Mouse (Mus musculus): ENCODE data around the gene Nol8. TPM values are rescaled to one million over a fixed set of nuclear protein-coding genes. Genes with fewer than 3 reads are reported as not detected.

Nol8 gene
- polyA plus RNA-seq, 1 experiment from 2014 or later = 13.2 TPM

DNA sequence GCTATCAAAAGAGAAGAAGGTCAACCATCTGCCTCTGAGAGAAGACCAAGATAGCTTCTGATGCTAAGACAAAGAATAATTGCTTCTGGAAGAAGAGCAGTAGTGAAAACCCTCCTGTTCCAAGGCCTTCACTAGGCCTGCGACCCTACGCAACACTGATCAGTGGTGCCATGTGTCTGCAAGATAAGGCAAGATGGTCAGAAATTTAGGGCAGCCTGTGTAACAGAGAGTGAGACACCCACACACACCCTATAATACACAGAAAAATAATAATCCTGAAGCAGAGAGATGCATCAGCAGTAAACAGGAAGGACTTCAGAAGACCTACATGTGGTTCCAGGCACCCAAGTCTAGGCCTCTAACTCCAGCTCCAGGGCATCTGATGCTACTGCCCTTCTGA lies 12.9 kb upstream of the Nol8 start:
- no peaks in the 10 kb centered on the region for H3K27me3 ChIP-seq (ENCODE audit: control insufficient read depth, insufficient read depth, low read length)
- no peak overlapping the region for H3K9ac ChIP-seq (ENCODE audit: low read length)
- no peaks in the 10 kb centered on the region for H3K9me3 ChIP-seq (replicated peaks; ENCODE audit: control insufficient read depth, low read length)
- 91% methylated on average over 2 of the region's 2 CpGs for WGBS
- H3K36me3 ChIP-seq (ENCODE audit: control insufficient read depth, insufficient read depth, low read length) = no peaks in the 10 kb centered on the region
- peaks cover 3% of the 10 kb centered on the region; the same call in 1 of the 2 replicates for H3K4me1 ChIP-seq (ENCODE audit: control insufficient read depth, insufficient read depth, low read length)
- no peak overlapping the region for H3K4me3 ChIP-seq (replicated peaks; ENCODE audit: low read length)
- H3K27ac ChIP-seq (ENCODE audit: low read length) = no peak overlapping the region
- no peak for ATAC-seq (ENCODE audit: insufficient read depth, low FRiP score)
- no peak overlapping the region for H3K4me2 ChIP-seq (ENCODE audit: low read depth, low read length)

DNA sequence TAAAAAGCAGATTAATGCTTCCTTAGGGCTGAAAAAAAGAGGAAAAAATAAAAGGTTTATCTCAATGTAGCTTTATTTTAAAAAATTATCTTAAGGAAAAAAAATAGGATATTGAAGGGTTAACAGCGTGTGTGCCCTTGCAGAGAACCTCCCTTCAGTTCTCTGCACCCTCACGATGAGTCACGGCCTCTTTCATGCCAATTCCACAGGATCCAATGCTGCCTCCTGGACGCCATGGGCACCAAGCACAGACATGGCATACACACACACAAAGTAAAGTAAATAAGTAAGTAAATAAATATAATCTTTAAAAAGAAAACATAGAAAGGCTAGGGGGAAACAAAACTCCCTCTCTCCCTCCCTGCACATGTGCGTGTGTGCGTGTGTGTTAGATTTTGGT lies 10.2 kb upstream of the Nol8 start:
- H3K4me3 ChIP-seq (replicated peaks; ENCODE audit: low read length) = no peak overlapping the region
- no peak overlapping the region for H3K9ac ChIP-seq (ENCODE audit: low read length)
- H3K4me1 ChIP-seq (ENCODE audit: control insufficient read depth, insufficient read depth, low read length) = peaks cover 3% of the 10 kb centered on the region; the same call in 1 of the 2 replicates
- H3K9me3 ChIP-seq (replicated peaks; ENCODE audit: control insufficient read depth, low read length) = no peaks in the 10 kb centered on the region
- H3K36me3 ChIP-seq (ENCODE audit: control insufficient read depth, insufficient read depth, low read length) = no peaks in the 10 kb centered on the region
- no peak overlapping the region for H3K27ac ChIP-seq (ENCODE audit: low read length)
- ATAC-seq (ENCODE audit: insufficient read depth, low FRiP score) = no peak
- 69% methylated on average over 6 of the region's 6 CpGs for WGBS
- H3K4me2 ChIP-seq (ENCODE audit: low read depth, low read length) = no peak overlapping the region
- no peaks in the 10 kb centered on the region for H3K27me3 ChIP-seq (ENCODE audit: control insufficient read depth, insufficient read depth, low read length)

DNA sequence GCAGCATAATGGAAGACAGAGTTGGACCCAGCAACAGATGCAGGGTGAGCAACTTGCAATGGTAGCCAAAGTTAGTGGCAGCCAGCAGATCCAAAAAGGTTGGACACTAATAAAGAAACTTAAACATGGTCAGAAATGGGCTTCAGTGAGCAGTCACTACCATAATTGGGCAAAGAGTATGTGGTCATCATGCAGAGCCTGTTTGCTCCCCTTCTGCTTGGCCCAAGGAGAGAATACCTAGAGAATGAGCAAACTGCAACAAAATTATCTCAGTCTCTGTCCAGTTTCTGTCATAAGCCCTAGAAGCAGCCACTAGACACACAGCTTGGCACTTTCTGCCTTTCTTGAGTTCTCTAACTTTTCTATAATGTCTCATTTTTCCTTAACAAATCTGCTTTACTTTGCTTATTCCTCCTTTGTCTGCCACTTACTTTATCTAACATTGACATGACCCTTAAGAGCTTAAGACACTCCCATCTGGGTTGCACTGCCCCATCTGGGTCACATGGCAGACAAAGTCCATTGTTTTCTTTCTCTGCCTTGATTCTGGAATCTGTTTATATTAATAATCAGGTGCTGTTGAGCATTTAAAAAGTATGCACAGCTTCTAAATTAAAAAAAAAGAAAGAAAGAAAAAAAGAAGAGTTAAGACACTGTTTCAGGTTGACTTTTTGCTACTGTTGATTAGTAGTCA lies 9.1 kb upstream of the Nol8 start:
- no peak overlapping the region for H3K4me2 ChIP-seq (ENCODE audit: low read depth, low read length)
- no peak overlapping the region for H3K9ac ChIP-seq (ENCODE audit: low read length)
- no peaks in the 10 kb centered on the region for H3K27me3 ChIP-seq (ENCODE audit: control insufficient read depth, insufficient read depth, low read length)
- peaks cover 3% of the 10 kb centered on the region; the same call in 1 of the 2 replicates for H3K4me1 ChIP-seq (ENCODE audit: control insufficient read depth, insufficient read depth, low read length)
- H3K27ac ChIP-seq (ENCODE audit: low read length) = peak overlapping the region; percentile 10; the same call in 1 of the 2 replicates
- H3K36me3 ChIP-seq (ENCODE audit: control insufficient read depth, insufficient read depth, low read length) = no peaks in the 10 kb centered on the region
- H3K9me3 ChIP-seq (replicated peaks; ENCODE audit: control insufficient read depth, low read length) = no peaks in the 10 kb centered on the region
- H3K4me3 ChIP-seq (replicated peaks; ENCODE audit: low read length) = no peak overlapping the region
- no peak for ATAC-seq (ENCODE audit: insufficient read depth, low FRiP score)

DNA sequence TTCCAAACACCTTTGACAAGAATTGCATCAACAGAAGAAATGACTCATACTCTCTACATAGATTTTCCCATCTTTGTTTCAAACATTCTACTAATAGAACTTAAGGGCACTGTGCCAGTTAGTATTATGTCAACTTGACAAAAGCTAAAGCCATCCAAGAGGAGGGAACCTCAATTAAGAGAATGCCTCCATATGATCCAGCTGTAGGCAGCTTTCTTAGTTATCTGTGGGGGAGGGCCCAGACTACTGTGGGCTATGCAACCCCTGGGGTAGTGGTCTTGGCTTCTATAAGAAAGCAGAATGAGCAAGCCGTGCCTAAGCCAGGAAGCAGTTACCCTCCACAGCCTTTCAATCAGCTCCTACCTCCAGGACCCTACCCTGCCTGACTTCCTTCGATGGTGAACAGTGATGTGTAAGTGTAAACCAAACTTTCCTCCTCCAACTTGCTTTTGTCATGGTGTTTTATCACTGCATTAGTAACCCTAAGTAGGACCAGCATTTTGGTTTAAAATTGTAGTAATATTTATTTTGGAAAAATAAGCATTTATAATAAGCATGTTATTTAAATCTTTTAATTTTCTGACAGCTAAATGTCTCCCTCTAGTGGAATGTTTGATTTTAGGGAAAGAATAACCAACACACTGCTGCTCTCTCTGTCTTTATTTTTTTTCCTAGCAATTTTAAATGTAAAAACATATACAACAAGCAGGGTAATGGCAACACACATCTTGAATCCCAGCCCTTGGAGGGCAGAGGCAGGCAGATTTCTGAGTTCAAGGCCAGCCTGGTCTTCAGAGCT lies 7.9 kb upstream of the Nol8 start:
- peak overlapping the region; percentile 91 for H3K27ac ChIP-seq (ENCODE audit: low read length)
- no peaks in the 10 kb centered on the region for H3K9me3 ChIP-seq (replicated peaks; ENCODE audit: control insufficient read depth, low read length)
- no peak overlapping the region for H3K4me2 ChIP-seq (ENCODE audit: low read depth, low read length)
- peaks cover 3% of the 10 kb centered on the region; the same call in 1 of the 2 replicates for H3K4me1 ChIP-seq (ENCODE audit: control insufficient read depth, insufficient read depth, low read length)
- peak overlapping the region; percentile 58 for H3K9ac ChIP-seq (ENCODE audit: low read length)
- ATAC-seq (ENCODE audit: insufficient read depth, low FRiP score) = peak; percentile 82
- H3K27me3 ChIP-seq (ENCODE audit: control insufficient read depth, insufficient read depth, low read length) = no peaks in the 10 kb centered on the region
- H3K4me3 ChIP-seq (replicated peaks; ENCODE audit: low read length) = no peak overlapping the region
- 45% methylated on average over 2 of the region's 2 CpGs for WGBS
- H3K36me3 ChIP-seq (ENCODE audit: control insufficient read depth, insufficient read depth, low read length) = no peaks in the 10 kb centered on the region

DNA sequence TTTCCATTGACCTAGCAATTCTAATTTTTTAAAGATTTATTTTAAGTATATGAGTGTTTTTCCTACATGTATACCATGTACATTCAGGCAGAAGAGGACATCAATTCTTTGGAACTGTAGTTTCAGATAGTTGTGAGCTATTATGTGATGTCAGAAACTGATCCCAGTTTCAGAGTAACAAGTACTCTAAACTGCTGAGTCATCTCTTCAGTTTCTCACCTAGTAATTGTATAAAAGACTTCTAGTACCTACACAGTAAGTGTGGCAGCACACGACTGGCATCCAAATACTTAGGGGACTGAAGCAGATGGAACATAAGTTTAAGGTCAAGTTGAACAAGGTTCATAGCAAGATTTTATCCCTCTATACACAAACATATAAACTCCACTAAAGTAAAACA lies 6.9 kb upstream of the Nol8 start:
- ATAC-seq (ENCODE audit: insufficient read depth, low FRiP score) = no peak
- H3K4me1 ChIP-seq (ENCODE audit: control insufficient read depth, insufficient read depth, low read length) = peaks cover 3% of the 10 kb centered on the region; the same call in 1 of the 2 replicates
- H3K4me2 ChIP-seq (ENCODE audit: low read depth, low read length) = no peak overlapping the region
- WGBS = 71% methylated on average over 1 of the region's 1 CpGs
- H3K9ac ChIP-seq (ENCODE audit: low read length) = no peak overlapping the region
- H3K4me3 ChIP-seq (replicated peaks; ENCODE audit: low read length) = no peak overlapping the region
- no peaks in the 10 kb centered on the region for H3K27me3 ChIP-seq (ENCODE audit: control insufficient read depth, insufficient read depth, low read length)
- H3K36me3 ChIP-seq (ENCODE audit: control insufficient read depth, insufficient read depth, low read length) = no peaks in the 10 kb centered on the region
- no peak overlapping the region for H3K27ac ChIP-seq (ENCODE audit: low read length)
- H3K9me3 ChIP-seq (replicated peaks; ENCODE audit: control insufficient read depth, low read length) = no peaks in the 10 kb centered on the region

DNA sequence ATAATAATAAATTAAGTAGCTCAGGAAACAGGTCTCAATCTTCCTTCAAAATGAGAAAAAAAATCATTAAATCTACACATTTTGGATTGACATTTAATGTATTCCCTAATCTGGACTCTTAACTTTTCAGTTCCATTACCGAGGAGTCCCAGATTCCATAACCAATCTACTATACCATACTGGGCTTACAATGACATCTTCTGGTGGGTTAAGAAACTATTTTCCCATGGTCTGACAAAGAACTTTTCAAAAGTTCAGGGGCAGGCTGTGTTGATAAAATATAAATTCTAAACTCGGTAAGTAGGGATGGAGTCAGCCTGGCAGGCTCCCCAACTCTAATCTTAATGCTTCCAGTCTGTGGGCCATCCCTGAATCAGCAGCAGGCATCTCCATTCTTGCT lies 1.7 kb upstream of the Nol8 start:
- Histone ChIP-seq H3K9me3 (replicated peaks; ENCODE audit: control insufficient read depth, low read length) (no peaks in the 10 kb centered on the region), H3K9ac (ENCODE audit: low read length) (peak overlapping the region; percentile 44), H3K4me2 (ENCODE audit: low read depth, low read length) (peak overlapping the region; percentile 82; the same call in 1 of the 2 replicates), H3K27ac (ENCODE audit: low read length) (no peak overlapping the region), H3K4me1 (ENCODE audit: control insufficient read depth, insufficient read depth, low read length) (peaks cover 17% of the 10 kb centered on the region), H3K27me3 (ENCODE audit: control insufficient read depth, insufficient read depth, low read length) (no peaks in the 10 kb centered on the region), H3K36me3 (ENCODE audit: control insufficient read depth, insufficient read depth, low read length) (no peaks in the 10 kb centered on the region), H3K4me3 (replicated peaks; ENCODE audit: low read length) (peak overlapping the region; percentile 1; the same call in 1 of the 2 replicates)
- ATAC-seq (ENCODE audit: insufficient read depth, low FRiP score) = no peak
- 34% methylated on average over 2 of the region's 2 CpGs for WGBS

DNA sequence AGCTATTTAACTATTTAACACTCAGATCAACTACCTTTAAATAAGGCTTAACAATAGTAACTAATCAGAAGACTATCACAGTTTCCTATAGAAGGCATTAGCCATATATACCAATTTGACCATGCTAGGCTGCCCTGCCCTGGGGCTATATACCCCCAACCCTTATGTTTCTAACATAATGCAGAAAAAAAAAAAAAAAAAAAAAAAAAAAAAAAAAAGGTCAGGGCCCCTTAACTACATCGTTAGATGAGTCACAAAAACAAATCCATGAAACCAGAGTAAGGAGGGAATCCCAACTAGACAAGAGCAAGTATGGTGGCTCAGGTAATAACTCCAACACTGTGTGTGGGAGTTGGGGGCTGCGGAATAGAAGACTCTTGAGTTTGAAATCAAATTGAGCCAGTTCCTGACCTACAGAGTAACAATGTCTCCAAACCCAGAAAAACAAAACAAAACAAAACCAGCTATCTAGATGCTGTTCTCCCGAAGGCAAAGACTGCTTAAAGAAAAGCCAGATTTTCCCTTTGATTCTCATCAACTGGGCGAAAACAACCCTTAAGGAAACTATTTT lies 1.0 kb upstream of the Nol8 start:
- Histone ChIP-seq H3K27ac (ENCODE audit: low read length) (no peak overlapping the region), H3K27me3 (ENCODE audit: control insufficient read depth, insufficient read depth, low read length) (no peaks in the 10 kb centered on the region), H3K4me1 (ENCODE audit: control insufficient read depth, insufficient read depth, low read length) (peaks cover 17% of the 10 kb centered on the region), H3K4me3 (replicated peaks; ENCODE audit: low read length) (peak overlapping the region; percentile 88), H3K9ac (ENCODE audit: low read length) (peak overlapping the region; percentile 61), H3K9me3 (replicated peaks; ENCODE audit: control insufficient read depth, low read length) (no peaks in the 10 kb centered on the region), H3K4me2 (ENCODE audit: low read depth, low read length) (peak overlapping the region; percentile 82), H3K36me3 (ENCODE audit: control insufficient read depth, insufficient read depth, low read length) (no peaks in the 10 kb centered on the region)
- no peak for ATAC-seq (ENCODE audit: insufficient read depth, low FRiP score)
- 2% methylated on average over 4 of the region's 4 CpGs for whole genome bisulfite sequencing

DNA sequence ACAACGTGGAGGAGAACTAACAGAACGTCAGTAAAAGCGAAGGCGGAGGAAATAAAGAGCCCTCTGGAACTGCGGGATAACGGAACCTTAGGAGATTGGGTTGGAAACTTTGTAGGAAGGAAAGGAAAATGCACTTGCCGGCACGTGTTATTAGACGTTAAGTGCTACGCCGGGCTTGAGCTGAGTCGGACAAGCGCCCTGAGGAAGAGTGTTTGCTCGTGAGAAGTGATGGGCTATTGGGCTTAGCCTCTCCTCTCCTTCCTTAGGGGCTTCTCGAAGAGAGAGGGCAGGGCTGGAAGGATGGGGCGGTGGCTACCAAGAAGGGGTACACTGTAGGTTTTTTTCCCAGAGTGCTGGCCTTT lies 283 bp downstream of the Nol8 start:
- Histone ChIP-seq H3K27me3 (ENCODE audit: control insufficient read depth, insufficient read depth, low read length) (no peaks in the 10 kb centered on the region), H3K9me3 (replicated peaks; ENCODE audit: control insufficient read depth, low read length) (no peaks in the 10 kb centered on the region), H3K4me2 (ENCODE audit: low read depth, low read length) (peak overlapping the region; percentile 75), H3K27ac (ENCODE audit: low read length) (peak overlapping the region; percentile 11; the same call in 1 of the 2 replicates), H3K4me1 (ENCODE audit: control insufficient read depth, insufficient read depth, low read length) (peaks cover 17% of the 10 kb centered on the region), H3K36me3 (ENCODE audit: control insufficient read depth, insufficient read depth, low read length) (no peaks in the 10 kb centered on the region), H3K9ac (ENCODE audit: low read length) (peak overlapping the region; percentile 75), H3K4me3 (replicated peaks; ENCODE audit: low read length) (peak overlapping the region; percentile 88)
- WGBS = under 1% methylated on average over 16 of the region's 16 CpGs
- ATAC-seq (ENCODE audit: insufficient read depth, low FRiP score) = peak; percentile 77

DNA sequence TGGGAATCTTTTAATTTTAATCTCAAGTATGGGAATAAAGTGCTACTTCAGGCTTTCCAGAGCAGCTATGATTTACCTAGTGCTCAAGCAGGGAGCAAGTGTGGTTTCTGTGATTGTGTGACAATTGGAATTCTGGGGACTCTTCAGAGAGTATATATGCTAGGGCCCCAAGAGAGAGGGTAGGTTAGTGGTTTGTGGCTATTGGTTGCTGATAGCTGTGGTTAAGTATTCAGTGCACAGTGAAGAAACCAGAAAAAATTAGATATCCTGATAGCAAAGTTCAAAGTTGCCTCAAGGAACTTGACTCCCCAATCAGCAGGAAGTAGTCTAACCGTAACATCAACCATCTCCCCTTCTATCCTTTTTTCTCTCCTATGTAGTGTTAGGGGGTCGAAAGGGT lies 24.9 kb downstream of the Nol8 start:
- no peak for ATAC-seq (ENCODE audit: insufficient read depth, low FRiP score)
- Histone ChIP-seq H3K9me3 (replicated peaks; ENCODE audit: control insufficient read depth, low read length) (no peaks in the 10 kb centered on the region), H3K36me3 (ENCODE audit: control insufficient read depth, insufficient read depth, low read length) (no peaks in the 10 kb centered on the region), H3K9ac (ENCODE audit: low read length) (no peak overlapping the region), H3K4me3 (replicated peaks; ENCODE audit: low read length) (no peak overlapping the region), H3K27ac (ENCODE audit: low read length) (no peak overlapping the region), H3K4me2 (ENCODE audit: low read depth, low read length) (no peak overlapping the region), H3K4me1 (ENCODE audit: control insufficient read depth, insufficient read depth, low read length) (peaks cover 4% of the 10 kb centered on the region), H3K27me3 (ENCODE audit: control insufficient read depth, insufficient read depth, low read length) (no peaks in the 10 kb centered on the region)
- WGBS = 100% methylated on average over 2 of the region's 2 CpGs
